Mouse (Mus musculus): ENCODE results near the gene Spaar. TPM values are rescaled to one million over a fixed set of nuclear protein-coding genes. Genes with fewer than 3 reads are reported as not detected.
"Not testable (repeated sequence)": the region's sequence is repeated elsewhere in the genome, so short reads cannot be mapped to it uniquely, and the experiment has no call there.

Spaar gene
- polyA plus RNA-seq, 1 experiment, result 4.6 TPM

GRCm38 (mm10) chr4:43761336-43761735, 31.5 kb downstream of the Spaar start:
- no peak overlapping the region for H3K4me3 ChIP-seq (ENCODE audit: control insufficient read depth, low read depth, low read length)
- peaks cover 3% of the 10 kb centered on the region; the same call in 1 of the 2 replicates for H3K4me1 ChIP-seq (ENCODE audit: control insufficient read depth, insufficient read depth, low read length)
- no peaks in the 10 kb centered on the region for H3K27me3 ChIP-seq (ENCODE audit: control insufficient read depth, insufficient read depth, low read length)
- no peaks in the 10 kb centered on the region for H3K36me3 ChIP-seq (ENCODE audit: control insufficient read depth, insufficient read depth, low read length)
- H3K27ac ChIP-seq (ENCODE audit: control insufficient read depth, insufficient read depth, low read depth, low read length), result no peak overlapping the region
- no peak for TF ChIP-seq POLR2A (IDR thresholded peaks at IDR 0.05; ENCODE audit: control insufficient read depth, low read depth, low read length)
- TF ChIP-seq CTCF (IDR thresholded peaks at IDR 0.05; ENCODE audit: control insufficient read depth, insufficient read depth, insufficient replicate concordance, low read depth, low read length), result peak; percentile 11; the same call in 1 of the 2 replicates

GRCm38 (mm10) chr4:43763410-43763809, 33.6 kb downstream of the Spaar start:
- Histone ChIP-seq H3K27me3 (ENCODE audit: control insufficient read depth, insufficient read depth, low read length) (no peaks in the 10 kb centered on the region), H3K27ac (ENCODE audit: control insufficient read depth, insufficient read depth, low read depth, low read length) (no peak overlapping the region), H3K36me3 (ENCODE audit: control insufficient read depth, insufficient read depth, low read length) (no peaks in the 10 kb centered on the region), H3K4me3 (ENCODE audit: control insufficient read depth, low read depth, low read length) (no peak overlapping the region), H3K4me1 (ENCODE audit: control insufficient read depth, insufficient read depth, low read length) (peaks cover 3% of the 10 kb centered on the region; the same call in 1 of the 2 replicates)
- TF ChIP-seq CTCF (IDR thresholded peaks at IDR 0.05; ENCODE audit: control insufficient read depth, insufficient read depth, insufficient replicate concordance, low read depth, low read length) (peak; percentile 29; the same call in 1 of the 2 replicates), POLR2A (IDR thresholded peaks at IDR 0.05; ENCODE audit: control insufficient read depth, low read depth, low read length) (no peak)

- TF ChIP-seq POLR2A (IDR thresholded peaks at IDR 0.05; ENCODE audit: control insufficient read depth, low read depth, low read length) (no peak), CTCF (IDR thresholded peaks at IDR 0.05; ENCODE audit: control insufficient read depth, insufficient read depth, insufficient replicate concordance, low read depth, low read length) (no peak)
- no peak overlapping the region for H3K4me3 ChIP-seq (ENCODE audit: control insufficient read depth, low read depth, low read length)
- H3K4me1 ChIP-seq (ENCODE audit: control insufficient read depth, insufficient read depth, low read length), result no peaks in the 10 kb centered on the region
- no peaks in the 10 kb centered on the region for H3K36me3 ChIP-seq (ENCODE audit: control insufficient read depth, insufficient read depth, low read length)
- H3K27me3 ChIP-seq (ENCODE audit: control insufficient read depth, insufficient read depth, low read length), result no peaks in the 10 kb centered on the region
- no peak overlapping the region for H3K27ac ChIP-seq (ENCODE audit: control insufficient read depth, insufficient read depth, low read depth, low read length)
Measured at GRCm38 (mm10) chr4:43768341-43768740, 38.5 kb downstream of the Spaar start.

GRCm38 (mm10) chr4:43769374-43769773, 39.5 kb downstream of the Spaar start:
- no peak for TF ChIP-seq POLR2A (IDR thresholded peaks at IDR 0.05; ENCODE audit: control insufficient read depth, low read depth, low read length)
- no peak for TF ChIP-seq CTCF (IDR thresholded peaks at IDR 0.05; ENCODE audit: control insufficient read depth, insufficient read depth, insufficient replicate concordance, low read depth, low read length)
- Histone ChIP-seq H3K4me3 (ENCODE audit: control insufficient read depth, low read depth, low read length) (no peak overlapping the region), H3K27ac (ENCODE audit: control insufficient read depth, insufficient read depth, low read depth, low read length) (no peak overlapping the region), H3K36me3 (ENCODE audit: control insufficient read depth, insufficient read depth, low read length) (no peaks in the 10 kb centered on the region), H3K27me3 (ENCODE audit: control insufficient read depth, insufficient read depth, low read length) (no peaks in the 10 kb centered on the region), H3K4me1 (ENCODE audit: control insufficient read depth, insufficient read depth, low read length) (no peaks in the 10 kb centered on the region)

GRCm38 (mm10) chr4:43770909-43771308, 41.1 kb downstream of the Spaar start, which contains the start of gene Olfr159:
Gene Olfr159, minus strand, starts transcription at chr4:43771009.
- H3K4me3 ChIP-seq (ENCODE audit: control insufficient read depth, low read depth, low read length), result no peak within 1 kb of the TSS
- TF ChIP-seq CTCF (IDR thresholded peaks at IDR 0.05; ENCODE audit: control insufficient read depth, insufficient read depth, insufficient replicate concordance, low read depth, low read length) (no peak), POLR2A (IDR thresholded peaks at IDR 0.05; ENCODE audit: control insufficient read depth, low read depth, low read length) (no peak)
- no peaks in the 10 kb centered on the region for H3K27me3 ChIP-seq (ENCODE audit: control insufficient read depth, insufficient read depth, low read length)
- no peak within 1 kb of the TSS for H3K27ac ChIP-seq (ENCODE audit: control insufficient read depth, insufficient read depth, low read depth, low read length)
- no peaks in the 10 kb centered on the region for H3K4me1 ChIP-seq (ENCODE audit: control insufficient read depth, insufficient read depth, low read length)
- no peaks in the 10 kb centered on the region for H3K36me3 ChIP-seq (ENCODE audit: control insufficient read depth, insufficient read depth, low read length)

- no peak overlapping the region for H3K27ac ChIP-seq (ENCODE audit: control insufficient read depth, insufficient read depth, low read depth, low read length)
- H3K36me3 ChIP-seq (ENCODE audit: control insufficient read depth, insufficient read depth, low read length), result no peaks in the 10 kb centered on the region
- no peak overlapping the region for H3K4me3 ChIP-seq (ENCODE audit: control insufficient read depth, low read depth, low read length)
- no peak for TF ChIP-seq CTCF (IDR thresholded peaks at IDR 0.05; ENCODE audit: control insufficient read depth, insufficient read depth, insufficient replicate concordance, low read depth, low read length)
- H3K27me3 ChIP-seq (ENCODE audit: control insufficient read depth, insufficient read depth, low read length), result no peaks in the 10 kb centered on the region
- H3K4me1 ChIP-seq (ENCODE audit: control insufficient read depth, insufficient read depth, low read length), result no peaks in the 10 kb centered on the region
Measured at GRCm38 (mm10) chr4:43771626-43772025, 41.8 kb downstream of the Spaar start.

- Histone ChIP-seq H3K27me3 (ENCODE audit: control insufficient read depth, insufficient read depth, low read length) (no peaks in the 10 kb centered on the region), H3K36me3 (ENCODE audit: control insufficient read depth, insufficient read depth, low read length) (no peaks in the 10 kb centered on the region), H3K4me1 (ENCODE audit: control insufficient read depth, insufficient read depth, low read length) (no peaks in the 10 kb centered on the region), H3K4me3 (ENCODE audit: control insufficient read depth, low read depth, low read length) (no peak overlapping the region), H3K27ac (ENCODE audit: control insufficient read depth, insufficient read depth, low read depth, low read length) (no peak overlapping the region)
- TF ChIP-seq POLR2A (IDR thresholded peaks at IDR 0.05; ENCODE audit: control insufficient read depth, low read depth, low read length) (no peak), CTCF (IDR thresholded peaks at IDR 0.05; ENCODE audit: control insufficient read depth, insufficient read depth, insufficient replicate concordance, low read depth, low read length) (no peak)
Measured at GRCm38 (mm10) chr4:43772304-43772703, 42.5 kb downstream of the Spaar start.

- TF ChIP-seq CTCF (IDR thresholded peaks at IDR 0.05; ENCODE audit: control insufficient read depth, insufficient read depth, insufficient replicate concordance, low read depth, low read length) (no peak), POLR2A (IDR thresholded peaks at IDR 0.05; ENCODE audit: control insufficient read depth, low read depth, low read length) (no peak)
- no peak overlapping the region for H3K27ac ChIP-seq (ENCODE audit: control insufficient read depth, insufficient read depth, low read depth, low read length)
Measured at GRCm38 (mm10) chr4:43795296-43795695, 65.5 kb downstream of the Spaar start.

GRCm38 (mm10) chr4:43795844-43796243, 66.0 kb downstream of the Spaar start:
- H3K4me1 ChIP-seq (ENCODE audit: control insufficient read depth, insufficient read depth, low read length); H3K36me3 ChIP-seq (ENCODE audit: control insufficient read depth, insufficient read depth, low read length); H3K27ac ChIP-seq (ENCODE audit: control insufficient read depth, insufficient read depth, low read depth, low read length); H3K4me3 ChIP-seq (ENCODE audit: control insufficient read depth, low read depth, low read length); H3K27me3 ChIP-seq (ENCODE audit: control insufficient read depth, insufficient read depth, low read length): not testable (repeated sequence)

More at GRCm38 (mm10) chr4:43795296-43795695, 65.5 kb downstream of the Spaar start:
- no peaks in the 10 kb centered on the region for H3K27me3 ChIP-seq (ENCODE audit: control insufficient read depth, insufficient read depth, low read length)
- no peak overlapping the region for H3K4me3 ChIP-seq (ENCODE audit: control insufficient read depth, low read depth, low read length)
- H3K36me3 ChIP-seq (ENCODE audit: control insufficient read depth, insufficient read depth, low read length), result no peaks in the 10 kb centered on the region
- H3K4me1 ChIP-seq (ENCODE audit: control insufficient read depth, insufficient read depth, low read length), result no peaks in the 10 kb centered on the region
